Comparison of ENCODE assay signal across 8 mouse cellular contexts in genomic region chr11:98837231-98837704, GRCm38 (mm10). TPM values are rescaled to one million over a fixed set of nuclear protein-coding genes. Genes with fewer than 3 reads are reported as not detected.
DNase-seq lines count a peak whose midpoint lies in the region; ATAC-seq and TF ChIP-seq lines count a peak whose summit lies in the region.

No protein-coding gene starts in this region.

- no peaks in the 10 kb centered on the region for H3K9me3 ChIP-seq in embryonic facial prominence, embryonic 10.5 days
- no peaks in the 10 kb centered on the region for H3K9me3 ChIP-seq in intestine, embryonic 16.5 days (ENCODE audit: control insufficient read depth, low read length)
- H3K9me3 ChIP-seq in neural tube, embryonic 11.5 days (ENCODE audit: control insufficient read depth, low read length), result no peaks in the 10 kb centered on the region

- intact Hi-C loops in heart, adult 2 months (cut with DNase I), result no loop called here
- intact Hi-C loops in heart, postnatal 25 days (cut with DNase I), result no loop called here

- no peak overlapping the region for H3K27ac ChIP-seq in heart, adult 2 months
- H3K27ac ChIP-seq in embryonic facial prominence, embryonic 10.5 days (replicated peaks), result peak overlapping the region; percentile 76
- H3K27ac ChIP-seq in intestine, embryonic 16.5 days (ENCODE audit: low read length), result no peak overlapping the region
- no peak overlapping the region for H3K27ac ChIP-seq in neural tube, embryonic 11.5 days (ENCODE audit: low read depth, low read length)

- peak overlapping the region; percentile 10; the same call in 1 of the 2 replicates for H3K9ac ChIP-seq in heart, adult 2 months (ENCODE audit: low read depth, low read length)
- peak overlapping the region; percentile 81 for H3K9ac ChIP-seq in intestine, embryonic 16.5 days (ENCODE audit: low read depth, low read length)
- peak overlapping the region; percentile 65 for H3K9ac ChIP-seq in neural tube, embryonic 11.5 days (ENCODE audit: low read length)

- no peak for TF ChIP-seq CTCF in heart, adult 2 months (IDR thresholded peaks at IDR 0.05)

- no peak for TF ChIP-seq EP300 in heart, adult 2 months (IDR thresholded peaks at IDR 0.05; ENCODE audit: insufficient read depth, low read depth, low read length)

- peaks cover 1% of the 10 kb centered on the region; the same call in 1 of the 2 replicates for H3K4me1 ChIP-seq in heart, adult 2 months (ENCODE audit: control insufficient read depth, insufficient read depth, low read length)
- peaks cover 47% of the 10 kb centered on the region for H3K4me1 ChIP-seq in embryonic facial prominence, embryonic 10.5 days
- peaks cover 23% of the 10 kb centered on the region for H3K4me1 ChIP-seq in intestine, embryonic 16.5 days (ENCODE audit: control insufficient read depth, insufficient read depth, low read length)
- H3K4me1 ChIP-seq in neural tube, embryonic 11.5 days (ENCODE audit: control insufficient read depth, insufficient read depth, low read length), result peaks cover 2% of the 10 kb centered on the region; the same call in 1 of the 2 replicates

- no peaks in the 10 kb centered on the region for H3K79me2 ChIP-seq in heart, adult 2 months (replicated peaks; ENCODE audit: control insufficient read depth, insufficient read depth, low read length)

- DNase-seq in heart, adult 2 months, result peak in 1 of 2 experiments; percentile 16
- DNase-seq in heart, postnatal 25 days (ENCODE audit: low spot score), result no peak
- peak; percentile 21 to 27 for DNase-seq in B cell, adult 2 months
- peak; percentile 45 for DNase-seq in embryonic facial prominence, embryonic 10.5 days (ENCODE audit: low spot score)
- no peak for DNase-seq in neural tube, embryonic 11.5 days (ENCODE audit: low spot score)
- no peak for DNase-seq in yolk sac, embryonic 10.5 days (ENCODE audit: low spot score)
- DNase-seq in lung, postnatal 25 days (ENCODE audit: low spot score), result no peak

- H3K36me3 ChIP-seq in heart, adult 2 months (ENCODE audit: control insufficient read depth, insufficient read depth, low read length), result no peaks in the 10 kb centered on the region
- H3K36me3 ChIP-seq in embryonic facial prominence, embryonic 10.5 days (replicated peaks), result peaks cover 27% of the 10 kb centered on the region
- peaks cover 7% of the 10 kb centered on the region for H3K36me3 ChIP-seq in intestine, embryonic 16.5 days (ENCODE audit: control insufficient read depth, insufficient read depth, low read length)
- H3K36me3 ChIP-seq in neural tube, embryonic 11.5 days (ENCODE audit: control insufficient read depth, insufficient read depth, low read length), result peaks cover 7% of the 10 kb centered on the region; the same call in 1 of the 2 replicates

- no peak for TF ChIP-seq POLR2A in heart, adult 2 months (IDR thresholded peaks at IDR 0.05; ENCODE audit: insufficient read depth, low read depth, low read length)

- no peak for ATAC-seq in intestine, embryonic 16.5 days
- ATAC-seq in neural tube, embryonic 11.5 days (ENCODE audit: insufficient read depth, low FRiP score, low TSS enrichment), result peak; percentile 52; the same call in 1 of the 2 replicates

- peak overlapping the region; percentile 59 for H3K4me3 ChIP-seq in heart, adult 2 months
- peak overlapping the region; percentile 71 for H3K4me3 ChIP-seq in embryonic facial prominence, embryonic 10.5 days
- peak overlapping the region; percentile 80 for H3K4me3 ChIP-seq in intestine, embryonic 16.5 days (ENCODE audit: low read length)
- H3K4me3 ChIP-seq in neural tube, embryonic 11.5 days (ENCODE audit: low read depth, low read length), result peak overlapping the region; percentile 62

- H3K4me2 ChIP-seq in intestine, embryonic 16.5 days (ENCODE audit: low read depth, low read length), result peak overlapping the region; percentile 100
- H3K4me2 ChIP-seq in neural tube, embryonic 11.5 days (ENCODE audit: low read depth), result peak overlapping the region; percentile 90

- H3K27me3 ChIP-seq in heart, adult 2 months (ENCODE audit: control insufficient read depth, insufficient read depth, low read length), result no peaks in the 10 kb centered on the region
- H3K27me3 ChIP-seq in embryonic facial prominence, embryonic 10.5 days (replicated peaks; ENCODE audit: low read depth, poor library complexity, severe bottlenecking), result peaks cover 47% of the 10 kb centered on the region
- no peaks in the 10 kb centered on the region for H3K27me3 ChIP-seq in intestine, embryonic 16.5 days (replicated peaks; ENCODE audit: control insufficient read depth, insufficient read depth, low read length)
- peaks cover 13% of the 10 kb centered on the region for H3K27me3 ChIP-seq in neural tube, embryonic 11.5 days (ENCODE audit: control insufficient read depth, insufficient read depth, low read length)

- WGBS in heart, adult 2 months, result 9% methylated on average over 26 of the region's 29 CpGs
- WGBS in embryonic facial prominence, embryonic 10.5 days, result under 1% methylated on average over 29 of the region's 29 CpGs
- 3% methylated on average over 28 of the region's 29 CpGs for WGBS in intestine, embryonic 16.5 days
- WGBS in neural tube, embryonic 11.5 days, result 1% methylated on average over 25 of the region's 29 CpGs

RNA-seq across cellular contexts. Expression of gene Rapgefl1, which starts 0.7 kb away (rescaled TPM):
- under 1 TPM; 0.50 to 0.77 TPM for total RNA-seq in heart, adult 2 months (2021)
- 2.8 and 3.0 TPM in 2 replicates for polyA plus RNA-seq in heart, adult 2 months (2012; rRNA removed)
- total RNA-seq in heart, postnatal 25 days (2021), result under 1 TPM; 0.60 to 0.78 TPM
- polyA plus RNA-seq in embryonic facial prominence, embryonic 10.5 days (2016; fragmentation: Nextera tagmentation; extraction: Ambion mirVana), result 1.4 and 1.8 TPM in 2 replicates
- 0.67 and 1.1 TPM in 2 replicates for polyA plus RNA-seq in intestine, embryonic 16.5 days (2015; fragmentation: Nextera tagmentation; extraction: Ambion mirVana)
- 2.3 and 2.8 TPM in 2 replicates for polyA plus RNA-seq in neural tube, embryonic 11.5 days (2014; fragmentation: Nextera tagmentation; extraction: Ambion mirVana)

RNA-seq across cellular contexts. Expression of gene Wipf2, which starts 26.2 kb away (rescaled TPM):
- 1 to 10 TPM; 9.1 to 9.6 TPM for total RNA-seq in heart, adult 2 months (2021)
- polyA plus RNA-seq in heart, adult 2 months (2012; rRNA removed), result 4.0 and 5.1 TPM in 2 replicates
- total RNA-seq in heart, postnatal 25 days (2021), result 10 to 100 TPM in 1 of 2 experiments, 1 to 10 TPM in 1; 7.8 to 11.2 TPM
- 5.0 and 5.4 TPM in 2 replicates for polyA plus RNA-seq in embryonic facial prominence, embryonic 10.5 days (2016; fragmentation: Nextera tagmentation; extraction: Ambion mirVana)
- polyA plus RNA-seq in intestine, embryonic 16.5 days (2015; fragmentation: Nextera tagmentation; extraction: Ambion mirVana), result 3.4 and 3.5 TPM in 2 replicates
- polyA plus RNA-seq in neural tube, embryonic 11.5 days (2014; fragmentation: Nextera tagmentation; extraction: Ambion mirVana), result 4.7 and 5.6 TPM in 2 replicates

RNA-seq across cellular contexts. Expression of gene Casc3, which starts 32.6 kb away (rescaled TPM):
- 10 to 100 TPM; 18.7 to 20.7 TPM for total RNA-seq in heart, adult 2 months (2021)
- 17.5 and 25.2 TPM in 2 replicates for polyA plus RNA-seq in heart, adult 2 months (2012; rRNA removed)
- total RNA-seq in heart, postnatal 25 days (2021), result 10 to 100 TPM; 22.4 to 25.5 TPM
- polyA plus RNA-seq in embryonic facial prominence, embryonic 10.5 days (2016; fragmentation: Nextera tagmentation; extraction: Ambion mirVana), result 47.5 and 48.3 TPM in 2 replicates
- 23.1 and 24.3 TPM in 2 replicates for polyA plus RNA-seq in intestine, embryonic 16.5 days (2015; fragmentation: Nextera tagmentation; extraction: Ambion mirVana)
- polyA plus RNA-seq in neural tube, embryonic 11.5 days (2014; fragmentation: Nextera tagmentation; extraction: Ambion mirVana), result 55.4 and 59.4 TPM in 2 replicates

RNA-seq across cellular contexts. Expression of gene Msl1, which starts 42.0 kb away (rescaled TPM):
- total RNA-seq in heart, adult 2 months (2021), result 10 to 100 TPM; 68.9 to 75.3 TPM
- polyA plus RNA-seq in heart, adult 2 months (2012; rRNA removed), result 21.9 and 44.4 TPM in 2 replicates
- total RNA-seq in heart, postnatal 25 days (2021), result 10 to 100 TPM; 73.0 to 78.1 TPM
- polyA plus RNA-seq in embryonic facial prominence, embryonic 10.5 days (2016; fragmentation: Nextera tagmentation; extraction: Ambion mirVana), result 23.4 and 23.5 TPM in 2 replicates
- polyA plus RNA-seq in intestine, embryonic 16.5 days (2015; fragmentation: Nextera tagmentation; extraction: Ambion mirVana), result 13.5 and 14.5 TPM in 2 replicates
- polyA plus RNA-seq in neural tube, embryonic 11.5 days (2014; fragmentation: Nextera tagmentation; extraction: Ambion mirVana), result 24.1 and 24.2 TPM in 2 replicates

Comparison
In these comparisons a context has a peak if more than half of its experiments do, and no peak if none do; other contexts are left out.
1. DNase-seq: peak in B cell, adult 2 months (2 of 2) and embryonic facial prominence, embryonic 10.5 days (single experiment); none in heart, postnatal 25 days (single experiment), neural tube, embryonic 11.5 days (single experiment), yolk sac, embryonic 10.5 days (single experiment) and lung, postnatal 25 days (single experiment).
2. H3K9ac ChIP-seq: peak in every context shown above with its lines; median percentile 81 in intestine, embryonic 16.5 days; 65 in neural tube, embryonic 11.5 days; 10 in heart, adult 2 months.
3. Peak in every context shown above with its lines, with median percentiles within 50 percentile points of each other: H3K4me3 ChIP-seq.